Mouse (Mus musculus): ENCODE data around the gene Stt3b.

DNA sequence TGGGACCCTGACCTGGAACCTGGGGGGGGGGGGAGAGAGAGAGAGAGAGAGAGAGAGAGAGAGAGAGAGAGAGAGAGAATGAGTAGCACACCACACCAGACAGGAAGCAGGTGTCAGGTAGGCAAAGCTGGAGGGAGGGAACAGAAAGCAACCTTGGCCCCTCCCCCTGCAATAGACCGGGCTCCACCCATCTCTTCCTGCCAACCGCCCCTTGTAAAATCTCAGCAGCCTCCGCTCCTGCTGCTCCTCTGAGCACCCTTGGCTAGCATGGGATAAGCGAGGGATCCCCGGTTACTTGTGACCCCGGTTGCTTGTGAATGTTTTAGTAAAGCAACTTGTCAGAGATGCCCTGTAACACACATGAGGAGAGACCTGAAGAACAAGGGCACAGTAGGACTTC lies 104.7 kb downstream of the Stt3b start:
- TF ChIP-seq POLR2A (IDR thresholded peaks at IDR 0.05; ENCODE audit: insufficient read depth, low read depth, low read length) (no peak), CTCF (IDR thresholded peaks at IDR 0.05; ENCODE audit: insufficient read depth, low read depth, low read length) (no peak)
